Comparison of ENCODE assay signal across 8 mouse cellular contexts in genomic region chr2:38485957-38486931, GRCm38 (mm10). TPM values are rescaled to one million over a fixed set of nuclear protein-coding genes. Genes with fewer than 3 reads are reported as not detected.
DNase-seq lines count a peak whose midpoint lies in the region; ATAC-seq lines count a peak whose summit lies in the region.

No protein-coding gene starts in this region.

- no peaks in the 10 kb centered on the region for H3K27me3 ChIP-seq in heart, embryonic 12.5 days (replicated peaks)

- no peaks in the 10 kb centered on the region for H3K36me3 ChIP-seq in heart, embryonic 12.5 days

- 63% methylated on average over 6 of the region's 6 CpGs for WGBS in heart, embryonic 12.5 days
- 15% methylated on average over 6 of the region's 6 CpGs for WGBS in large intestine, adult 2 months

- no peak overlapping the region for H3K9ac ChIP-seq in heart, embryonic 12.5 days

- H3K9me3 ChIP-seq in heart, embryonic 12.5 days (replicated peaks), result peaks cover 3% of the 10 kb centered on the region; the same call in 1 of the 2 replicates

- peak overlapping the region; percentile 51; the same call in 1 of the 2 replicates for H3K27ac ChIP-seq in heart, embryonic 12.5 days (ENCODE audit: poor library complexity, severe bottlenecking)

- peak; percentile 15 to 36 for DNase-seq in spleen, postnatal 36 days (ENCODE audit: low spot score in 2 of 2)
- DNase-seq in spleen, postnatal 10 days (ENCODE audit: low spot score in 2 of 2), result no peak
- peak; percentile 66 to 76 for DNase-seq in cerebellum, postnatal 10 days
- peak; percentile 92 for DNase-seq in large intestine, adult 2 months (ENCODE audit: low read depth, low spot score)
- peak; percentile 88 to 94 for DNase-seq in lung, postnatal 4 days
- DNase-seq in thymus, adult 18-20 months, result no peak
- no peak for DNase-seq in natural killer cell, adult 2 months (ENCODE audit: low spot score in 2 of 2)

- no peak overlapping the region for H3K4me2 ChIP-seq in heart, embryonic 12.5 days

- H3K4me3 ChIP-seq in heart, embryonic 12.5 days, result no peak overlapping the region

- peak; percentile 81 for ATAC-seq in heart, embryonic 12.5 days (ENCODE audit: insufficient number of reproducible peaks, low FRiP score)

- peaks cover 30% of the 10 kb centered on the region for H3K4me1 ChIP-seq in heart, embryonic 12.5 days (replicated peaks)

RNA-seq across cellular contexts. Expression of gene Nek6, which starts 25.2 kb away (rescaled TPM):
- polyA plus RNA-seq in heart, embryonic 12.5 days (2016; fragmentation: Nextera tagmentation; extraction: Ambion mirVana), result 71.8 and 79.2 TPM in 2 replicates
- polyA plus RNA-seq in large intestine, adult 2 months (2012; rRNA removed), result 48.7 and 113 TPM in 2 replicates

Comparison
In these comparisons a context has a peak if more than half of its experiments do, and no peak if none do; other contexts are left out.
1. DNase-seq: peak in spleen, postnatal 36 days (2 of 2), cerebellum, postnatal 10 days (2 of 2), large intestine, adult 2 months (single experiment) and lung, postnatal 4 days (2 of 2); none in spleen, postnatal 10 days (0 of 2), thymus, adult 18-20 months (0 of 2) and natural killer cell, adult 2 months (0 of 2).